Mouse (Mus musculus) adrenal gland, adult (tissue): ENCODE measurements around the gene Ypel5.

Source experiments
- DNase-seq, 2 experiments: peaks; one replicate each; pipeline ENCODE4 v3.0.0; 2022 to 2023; ENCODE audit warnings: low spot score in 1 of 2; ENCODE audit not compliant: inconsistent age in 2 of 2

The Ypel5 gene

GRCm38 (mm10) chr17:72836158-72837115, at the start of gene Ypel5:
TSS of gene Ypel5 (plus strand) at chr17:72836453.
- peak; percentile 99 for DNase-seq

GRCm38 (mm10) chr17:72787886-72788436, 48.3 kb upstream of the Ypel5 start:
- DNase-seq: no peak

GRCm38 (mm10) chr17:72793278-72793677, 43.0 kb upstream of the Ypel5 start:
- no peak for DNase-seq

GRCm38 (mm10) chr17:72794660-72795059, 41.6 kb upstream of the Ypel5 start:
- DNase-seq: no peak

GRCm38 (mm10) chr17:72795392-72796047, 40.7 kb upstream of the Ypel5 start:
- no peak for DNase-seq

GRCm38 (mm10) chr17:72796506-72796905, 39.7 kb upstream of the Ypel5 start:
- no peak for DNase-seq

GRCm38 (mm10) chr17:72797867-72798266, 38.4 kb upstream of the Ypel5 start:
- DNase-seq: peak; percentile 25 to 77

- no peak for DNase-seq
These were observed 26.2 kb upstream of the Ypel5 start for GRCm38 (mm10) chr17:72809942-72810654.

GRCm38 (mm10) chr17:72813419-72814315, 22.6 kb upstream of the Ypel5 start:
- peak; percentile 50 to 81 for DNase-seq

GRCm38 (mm10) chr17:72817574-72817973, 18.7 kb upstream of the Ypel5 start:
- DNase-seq: no peak

- DNase-seq: no peak
These were observed 16.5 kb upstream of the Ypel5 start for GRCm38 (mm10) chr17:72819714-72820113.

- DNase-seq: no peak
These were observed 15.8 kb upstream of the Ypel5 start for GRCm38 (mm10) chr17:72820425-72820824.

GRCm38 (mm10) chr17:72821923-72822322, 14.3 kb upstream of the Ypel5 start:
- no peak for DNase-seq

- DNase-seq: no peak
These were observed 9.2 kb upstream of the Ypel5 start for GRCm38 (mm10) chr17:72826916-72827534.

GRCm38 (mm10) chr17:72828027-72828678, 8.1 kb upstream of the Ypel5 start:
- peak; percentile 40 to 71 for DNase-seq

- DNase-seq: no peak
These were observed 7.6 kb upstream of the Ypel5 start for GRCm38 (mm10) chr17:72828687-72829086.

- peak; percentile 94 to 97 for DNase-seq
These were observed 973 bp downstream of the Ypel5 start for GRCm38 (mm10) chr17:72837140-72837712.

GRCm38 (mm10) chr17:72837824-72838474, 1.7 kb downstream of the Ypel5 start:
- peak in 1 of 2 experiments; percentile 67 for DNase-seq
